Mouse (Mus musculus): Measurements from ENCODE around the gene Ipmk. TPM values are rescaled to one million over a fixed set of nuclear protein-coding genes. Genes with fewer than 3 reads are reported as not detected.

The Ipmk gene
- 10 to 100 TPM; 16.8 to 19.1 TPM for polyA plus RNA-seq (2017; shearing (Covaris generic))

GRCm38 (mm10) chr10:71347509-71347949 is at the start of gene Ipmk:
Gene Ipmk (plus strand): TSS chr10:71347763.

DNA sequence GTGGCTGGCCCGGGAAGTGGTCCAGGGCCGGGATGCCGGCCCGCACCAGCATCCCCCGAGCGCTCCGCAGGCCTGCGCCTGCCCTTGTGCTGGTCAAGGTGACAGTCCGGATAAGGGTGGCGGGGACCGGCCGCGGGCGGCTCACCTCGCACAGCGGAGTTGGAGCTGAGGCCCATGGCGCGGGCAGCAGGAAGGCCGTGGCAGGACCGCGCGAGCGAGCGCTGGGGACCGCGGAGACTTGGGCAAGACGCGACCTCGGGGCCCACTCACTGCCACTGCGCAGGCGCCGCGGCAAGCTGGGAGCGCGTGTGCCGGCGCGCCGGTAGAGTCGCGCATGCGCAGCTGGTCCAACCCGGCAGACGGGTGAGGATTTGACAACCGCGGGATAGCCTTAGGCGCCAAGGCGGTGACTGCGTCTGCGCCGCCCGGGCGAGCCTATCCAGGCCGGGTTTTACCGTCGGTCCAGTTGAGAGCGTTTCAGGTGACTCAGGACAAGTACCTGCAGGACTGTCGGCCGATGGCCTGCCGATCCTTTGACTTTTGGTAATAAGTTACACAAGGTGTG is 2.9 kb upstream of the Ipmk start, which contains the start of gene Cisd1:
Gene Cisd1, minus strand, starts transcription at position 376 of the 565 bp plus-strand sequence.

Other genes starting within 250 kb of the Ipmk start
- gene Bicc1, start 188.1 kb upstream of the Ipmk start, polyA plus RNA-seq (2017; shearing (Covaris generic)), result under 1 TPM in 1 of 2 experiments, not detected in 1; 0.04 TPM
- gene Tfam, start 109.5 kb upstream of the Ipmk start, polyA plus RNA-seq (2017; shearing (Covaris generic)), result 10 to 100 TPM; 97.3 to 98.2 TPM
- 10 to 100 TPM; 57.8 to 61.7 TPM for gene Ube2d1, start 62.5 kb upstream of the Ipmk start, polyA plus RNA-seq (2017; shearing (Covaris generic))
- gene Cisd1, start 2.8 kb upstream of the Ipmk start, polyA plus RNA-seq (2017; shearing (Covaris generic)), result 10 to 100 TPM; 38.0 to 41.9 TPM